Mouse (Mus musculus) mouse embryonic stem cell (cell line): Measurements from ENCODE around the gene Gm7324.
"Not testable (repeated sequence)": the region's sequence is repeated elsewhere in the genome, so short reads cannot be mapped to it uniquely, and the experiment has no call there.

Experiments
- in situ Hi-C, 2 experiments: fragments of 300-500 bp; cut with MboI; formaldehyde crosslinking; loops; 1 replicate in 1 of 2; 3 replicates in 1 of 2; pipeline ENCODE4 v1.14.3; 2019 to 2020; ENCODE audit warnings: low sequenced_read_pairs in 2 of 2, low pct_unique_long_range_greater_than_20kb in 1 of 2, mixed read lengths in 1 of 2; ENCODE audit not compliant: unreplicated experiment in 1 of 2

Gm7324 gene

DNA sequence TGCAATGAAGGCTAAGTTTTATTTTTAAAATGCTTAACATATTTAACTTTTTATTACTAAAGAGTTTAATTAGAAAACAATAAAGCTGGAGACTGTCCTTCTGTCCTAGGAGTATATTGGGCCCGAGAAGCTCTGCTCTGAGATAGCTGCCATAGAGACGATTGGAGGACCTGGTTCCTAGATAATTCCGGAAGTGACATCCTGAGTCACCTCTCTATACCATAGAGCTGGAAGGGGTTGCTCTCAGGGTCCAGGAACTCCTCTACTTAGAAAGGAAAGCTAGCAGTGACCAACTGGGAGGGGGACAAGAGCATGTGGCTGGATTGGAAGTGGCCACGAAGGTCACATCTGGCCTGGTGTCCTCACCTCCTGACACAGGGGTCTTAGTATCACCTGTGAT is at the start of gene Gm7324:
TSS of gene Gm7324 (plus strand) at position 208 of the 400 bp plus-strand sequence.
- in situ Hi-C loops: not testable (repeated sequence)

DNA sequence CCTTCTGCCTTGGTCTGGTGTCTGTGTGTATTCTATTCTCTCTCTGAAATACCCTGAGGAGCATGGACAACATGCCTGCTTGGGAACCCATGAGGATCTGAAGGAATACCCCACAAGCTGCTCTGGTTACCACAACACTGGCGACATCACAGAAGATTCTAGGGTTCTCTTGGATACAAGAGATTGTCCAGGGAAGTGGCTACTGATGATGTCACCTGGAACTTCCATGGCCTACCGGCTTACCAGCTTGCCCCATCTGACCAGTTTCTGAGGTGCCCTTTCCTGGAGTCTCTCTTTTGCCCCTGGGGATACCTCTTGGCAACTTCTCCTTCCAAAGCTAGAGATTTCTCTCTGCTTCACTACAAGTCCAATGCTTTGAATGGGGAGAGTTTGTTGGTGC is 20.5 kb upstream of the Gm7324 start, which contains the start of gene Gm8165:
TSS of gene Gm8165 (minus strand) at position 101 of the 400 bp plus-strand sequence.
- in situ Hi-C loops: not testable (repeated sequence)

DNA sequence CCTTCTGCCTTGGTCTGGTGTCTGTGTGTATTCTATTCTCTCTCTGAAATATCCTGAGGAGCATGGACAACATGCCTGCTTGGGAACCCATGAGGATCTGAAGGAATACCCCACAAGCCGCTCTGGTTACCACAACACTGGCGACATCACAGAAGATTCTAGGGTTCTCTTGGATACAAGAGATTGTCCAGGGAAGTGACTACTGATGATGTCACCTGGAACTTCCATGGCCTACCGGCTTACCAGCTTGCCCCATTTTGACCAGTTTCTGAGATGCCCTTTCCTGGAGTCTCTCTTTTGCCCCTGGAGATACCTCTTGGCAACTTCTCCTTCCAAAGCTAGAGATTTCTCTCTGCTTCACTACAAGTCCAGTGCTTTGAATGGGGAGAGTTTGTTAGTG is 29.8 kb downstream of the Gm7324 start, which contains the start of gene Gm16506:
TSS of gene Gm16506 (minus strand) at position 101 of the 400 bp plus-strand sequence.
- in situ Hi-C loops: not testable (repeated sequence)

DNA sequence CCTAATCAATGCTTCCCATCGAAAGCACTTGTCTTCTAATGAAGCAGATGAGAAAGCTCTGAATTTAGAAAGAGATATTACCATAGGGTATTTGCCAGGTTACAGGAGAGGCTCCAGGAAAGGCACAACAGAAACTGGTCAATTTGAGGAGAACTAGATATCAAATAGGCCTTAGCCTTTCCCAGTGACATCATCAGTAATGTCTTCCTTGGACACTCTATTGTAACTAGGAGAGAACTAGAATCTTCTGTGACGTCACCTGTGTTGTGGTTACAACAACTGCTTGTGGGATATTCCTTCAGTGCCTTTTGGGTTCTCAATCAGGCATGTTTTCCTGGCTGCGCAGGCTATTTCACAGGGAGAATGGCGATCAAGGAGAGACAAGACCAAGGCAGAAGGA is 49.9 kb downstream of the Gm7324 start, which contains the start of gene Gm6526:
TSS of gene Gm6526 (plus strand) at position 301 of the 400 bp plus-strand sequence.
- in situ Hi-C loops: not testable (repeated sequence)
